Mouse (Mus musculus) lung, postnatal 10 days (tissue): ENCODE results near the gene Bid.
"Not testable (repeated sequence)": the region's sequence is repeated elsewhere in the genome, so short reads cannot be mapped to it uniquely, and the experiment has no call there.

Experiments used
- DNase-seq: peaks from one replicate; pipeline ENCODE4 v3.0.0; 2021

Gene Bid

DNA sequence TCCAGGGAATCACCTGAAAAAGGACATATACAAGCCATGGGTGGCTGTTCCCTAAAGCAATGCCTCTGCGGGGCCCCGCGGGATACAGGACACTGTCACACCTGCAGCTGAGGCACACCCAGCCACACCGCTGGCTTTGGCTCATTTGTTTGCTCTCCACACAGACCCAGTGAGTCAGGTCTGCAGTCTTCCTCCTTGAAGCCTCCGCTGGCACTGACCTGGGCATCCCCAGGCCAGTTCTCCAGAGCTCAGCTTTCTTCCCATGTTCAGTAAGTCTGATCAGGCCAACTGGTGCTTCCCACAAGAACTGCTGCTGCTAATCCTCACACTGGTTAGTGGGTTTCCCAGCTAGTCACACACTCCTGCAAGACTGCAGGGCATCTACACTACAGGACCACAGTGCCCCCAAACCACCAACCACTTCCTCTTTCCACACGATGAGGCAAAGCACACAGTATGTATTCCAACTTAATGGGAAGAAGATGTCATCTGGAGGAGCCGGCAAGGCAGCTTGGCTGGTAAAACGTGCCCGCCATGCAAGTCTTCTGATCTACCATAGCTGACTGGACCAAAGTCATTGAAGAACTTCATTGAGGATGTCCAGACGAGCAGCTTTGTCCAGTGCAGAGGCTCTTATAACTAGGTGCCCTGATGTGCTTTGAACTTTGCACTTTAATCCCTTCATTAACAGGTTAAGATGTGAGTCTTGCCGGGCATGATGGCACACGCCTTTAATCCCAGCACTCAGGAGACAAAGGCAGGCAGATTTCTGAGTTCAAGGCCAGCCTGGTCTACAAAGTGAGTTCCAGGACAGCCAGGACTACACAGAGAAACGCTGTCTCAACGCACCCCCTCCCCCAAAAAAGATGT, 14.6 kb downstream of the Bid start:
- DNase-seq = no peak

DNA sequence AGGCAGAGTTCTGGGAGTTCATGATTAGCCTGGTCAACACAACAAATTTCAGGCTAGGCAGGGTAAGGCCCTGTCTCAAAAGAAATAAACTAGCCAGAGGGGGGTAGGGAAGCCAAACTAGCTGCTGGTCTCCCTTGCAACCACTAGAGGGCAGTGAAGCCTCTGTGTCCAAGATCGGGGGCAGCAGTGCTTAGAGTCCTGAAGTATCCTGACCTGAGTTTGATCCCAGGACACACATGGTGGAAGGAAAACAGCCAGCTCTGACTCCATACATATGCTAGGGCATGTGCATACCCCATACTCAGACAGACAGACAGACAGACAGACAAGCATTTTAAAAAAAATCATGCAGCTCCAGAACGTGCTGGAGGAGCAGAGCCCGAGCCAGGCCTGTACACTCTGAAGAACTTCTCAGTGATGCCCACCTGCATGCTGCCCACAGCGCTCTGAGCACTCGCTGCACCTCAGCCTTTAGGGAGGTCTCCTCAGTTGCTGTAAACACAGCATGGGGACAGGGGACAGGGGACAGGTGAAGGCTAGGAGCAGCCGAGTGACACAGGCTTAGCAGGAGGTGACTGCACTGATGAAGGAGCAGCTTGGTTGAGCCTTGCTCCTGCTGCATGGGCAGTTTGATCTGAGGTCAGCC, 18.3 kb downstream of the Bid start:
- peak; percentile 63 for DNase-seq

DNA sequence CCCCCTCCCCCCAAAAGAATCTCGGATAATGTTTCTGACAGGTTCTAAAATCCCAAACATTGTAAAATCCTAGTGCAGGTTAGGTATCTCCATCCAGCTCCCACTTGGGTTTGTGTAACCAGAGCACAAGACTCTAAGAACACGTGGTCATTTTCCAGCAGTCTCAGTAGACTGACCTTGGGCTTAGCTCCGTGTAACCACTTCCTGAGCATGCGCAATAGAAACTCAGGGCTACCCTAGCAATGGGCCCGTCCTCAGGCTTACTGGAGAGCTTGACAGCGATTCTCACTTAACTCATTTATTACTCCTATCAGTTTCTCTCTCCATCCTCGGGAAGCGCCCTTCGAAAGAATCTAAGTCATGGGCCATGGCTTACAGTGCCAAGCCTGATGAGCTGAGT, 22.1 kb downstream of the Bid start:
- DNase-seq = no peak

DNA sequence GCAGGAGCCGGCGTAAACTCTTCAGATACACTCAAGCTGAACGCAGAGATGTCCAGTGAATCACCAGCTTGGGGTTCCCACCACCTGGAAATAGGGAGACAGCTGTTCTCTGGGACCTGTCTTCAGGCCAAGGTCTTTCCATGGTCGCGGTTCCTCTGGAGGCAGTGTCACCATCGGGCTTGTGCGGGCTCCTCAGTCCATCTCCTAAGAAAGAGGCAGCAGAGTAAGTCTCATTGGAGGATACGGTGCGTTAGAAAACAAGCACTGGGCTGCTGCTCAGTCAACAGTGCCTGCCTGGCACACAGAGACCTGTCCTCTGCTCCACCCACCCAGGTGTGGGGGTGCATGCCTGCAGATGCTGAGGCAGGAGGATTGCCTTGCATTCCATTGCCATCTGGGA, 22.6 kb downstream of the Bid start:
- DNase-seq = no peak

DNA sequence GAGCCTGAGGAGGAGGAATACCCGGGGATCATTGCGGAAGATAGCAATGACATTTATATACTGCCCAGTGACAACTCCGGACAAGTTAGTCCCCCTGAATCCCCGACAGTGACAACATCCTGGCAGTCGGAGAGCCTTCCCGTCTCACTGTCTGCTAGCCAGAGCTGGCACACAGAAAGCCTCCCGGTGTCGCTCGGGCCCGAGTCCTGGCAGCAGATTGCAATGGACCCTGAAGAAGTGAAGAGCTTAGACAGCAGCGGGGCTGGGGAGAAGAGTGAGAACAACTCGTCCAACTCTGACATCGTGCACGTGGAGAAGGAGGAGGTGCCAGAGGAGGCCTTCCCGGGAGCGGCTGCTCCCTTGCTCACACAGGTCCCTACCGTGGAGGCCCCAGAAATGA, 30.0 kb downstream of the Bid start:
- peak; percentile 14 for DNase-seq

DNA sequence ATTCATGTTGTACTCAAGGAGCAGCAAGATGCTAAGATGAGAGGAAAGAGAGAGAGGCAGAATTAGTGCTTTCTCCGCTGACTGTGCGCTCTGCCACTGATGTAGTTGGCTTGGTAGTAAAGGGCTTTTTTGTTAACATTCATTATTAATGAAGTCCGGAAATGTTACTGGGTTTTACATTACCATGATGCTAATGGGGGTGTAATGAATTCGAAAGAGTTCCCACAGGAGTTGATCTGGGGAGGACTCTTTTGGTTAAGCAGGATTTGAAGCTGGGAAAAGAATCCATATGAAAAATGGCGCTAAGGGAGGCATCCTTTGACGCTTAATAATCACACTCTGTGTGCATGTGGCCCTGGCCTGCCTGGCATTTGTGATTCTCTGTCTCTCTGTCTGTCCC, 32.2 kb downstream of the Bid start:
- no peak for DNase-seq

DNA sequence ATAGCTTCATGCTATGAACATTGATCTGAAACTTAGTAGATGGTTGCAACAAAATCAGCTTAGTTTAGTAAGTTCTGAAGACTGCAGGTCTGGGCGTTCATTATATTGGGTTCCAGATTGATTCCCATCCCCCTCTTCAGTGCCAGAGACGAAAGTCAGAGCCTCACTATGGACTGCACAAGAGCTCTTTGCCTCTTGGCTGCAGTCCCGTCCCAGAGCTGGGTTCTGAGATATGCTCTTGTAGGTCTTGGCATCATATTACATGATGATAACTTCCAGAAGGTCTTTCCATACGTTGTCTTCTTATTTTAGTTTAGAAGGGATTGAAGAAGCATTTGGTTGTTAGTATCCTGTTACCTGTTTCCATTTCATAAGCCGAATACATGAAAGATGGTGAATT, 37.6 kb downstream of the Bid start:
- no peak for DNase-seq

DNA sequence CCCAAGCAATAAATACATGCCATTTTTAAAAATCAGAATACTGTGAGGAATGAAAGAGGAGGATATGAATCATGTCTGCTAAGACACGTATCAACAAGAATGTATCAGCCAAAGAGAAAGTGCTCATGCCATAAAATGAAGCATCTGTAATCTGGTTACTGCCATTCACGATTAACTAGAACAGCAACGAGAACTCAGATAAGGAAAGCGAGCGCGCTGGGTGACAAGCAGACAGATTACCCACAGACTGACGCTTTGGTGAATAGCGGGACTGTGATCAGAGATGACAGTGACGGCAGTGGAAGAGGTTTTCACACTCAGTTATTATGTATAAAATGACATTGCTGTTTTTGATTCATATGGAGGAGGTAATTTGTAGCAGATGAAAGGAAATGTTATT, 42.8 kb downstream of the Bid start:
- no peak for DNase-seq

DNA sequence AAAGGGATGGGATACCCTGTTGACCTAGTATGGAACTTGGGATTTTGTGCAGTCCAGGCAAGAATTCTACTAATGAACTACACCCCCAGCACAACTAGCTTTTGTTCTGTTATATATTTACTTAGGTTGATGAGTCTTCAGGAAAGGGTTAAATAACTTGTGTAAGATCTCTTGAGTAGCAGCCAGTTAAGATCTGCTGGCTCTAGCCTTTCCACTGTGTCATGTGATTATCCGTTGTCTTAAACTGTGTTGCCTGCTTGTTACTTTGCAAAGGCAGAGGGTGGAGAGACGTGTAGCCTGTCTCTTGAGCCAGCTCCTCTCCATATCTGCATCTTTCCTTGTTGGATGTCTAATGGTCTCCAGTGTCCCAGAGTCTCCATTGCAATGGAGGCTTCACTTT, 45.4 kb downstream of the Bid start:
- no peak for DNase-seq

DNA sequence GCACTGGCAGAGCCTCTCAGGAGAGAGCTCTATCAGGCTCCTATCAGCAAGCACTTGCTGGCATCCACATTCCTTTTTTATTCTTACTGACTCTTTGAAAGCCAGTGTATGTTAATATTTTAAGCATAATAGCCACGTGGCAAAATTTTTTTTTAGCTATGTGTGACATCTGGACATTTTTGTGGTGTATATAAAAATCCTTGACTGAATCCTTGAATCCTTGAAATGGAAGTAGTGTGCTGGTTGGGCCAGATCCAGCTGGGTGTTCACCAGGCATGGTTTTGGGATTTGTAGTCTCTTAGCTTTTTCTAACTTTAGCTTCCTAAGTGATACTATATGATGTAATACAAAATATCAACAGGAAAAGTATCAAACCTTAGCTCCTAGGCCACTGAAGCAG, 47.8 kb downstream of the Bid start:
- no peak for DNase-seq

DNA sequence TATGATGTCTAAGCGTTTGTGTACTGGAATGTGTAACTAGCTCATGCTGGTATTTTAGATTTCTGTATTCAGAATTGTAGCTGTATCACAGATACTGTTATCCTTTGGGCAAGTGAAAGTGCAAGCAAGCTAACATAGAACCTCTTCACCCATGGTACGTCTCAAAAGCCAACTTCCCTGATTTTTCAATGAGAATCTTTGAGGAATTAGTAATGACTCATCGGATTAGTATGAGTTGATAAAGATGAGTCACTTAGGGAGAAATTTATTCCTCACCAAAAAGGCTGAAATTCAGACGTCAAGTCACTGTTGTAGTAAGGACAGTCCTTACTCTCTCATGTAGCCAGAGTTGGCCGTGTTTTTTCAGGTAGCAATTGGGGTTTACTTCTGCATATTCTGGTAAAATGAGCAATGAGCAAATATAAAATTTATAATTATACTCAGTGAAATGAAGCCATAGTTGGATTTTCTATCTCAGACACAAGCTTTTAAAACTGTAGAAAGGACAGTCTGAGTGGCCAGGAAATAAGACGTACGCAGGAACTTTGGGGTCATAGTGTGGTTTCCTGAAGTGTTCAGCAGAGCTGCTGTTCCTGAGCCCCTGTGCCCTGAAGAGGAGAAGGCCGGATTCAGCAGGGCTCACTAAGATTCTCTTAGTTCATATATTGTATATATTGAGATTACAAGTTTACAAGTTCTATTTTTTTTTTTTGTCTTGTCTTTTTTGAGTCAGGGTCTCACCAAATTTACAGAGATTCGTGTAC, 50.4 kb downstream of the Bid start:
- DNase-seq = no peak

DNA sequence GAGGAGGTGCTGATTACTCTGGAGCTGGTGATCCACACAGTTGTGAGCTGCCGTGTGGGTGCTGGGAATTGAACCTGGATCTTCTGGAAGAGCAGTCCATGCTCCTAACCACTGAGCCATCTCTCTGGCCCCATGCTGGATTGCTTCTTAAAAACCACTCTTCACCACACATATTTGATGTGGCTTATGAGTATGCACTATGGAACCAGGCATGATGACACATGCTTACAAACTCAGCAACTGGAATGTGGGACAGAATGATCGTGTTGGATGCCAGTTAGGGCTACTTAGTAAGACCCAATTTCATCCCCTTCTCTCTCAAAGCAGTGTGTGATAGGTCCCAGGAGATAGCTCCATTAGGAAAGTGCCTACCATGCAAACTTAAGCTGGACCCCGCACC, 56.6 kb downstream of the Bid start:
- DNase-seq = no peak

DNA sequence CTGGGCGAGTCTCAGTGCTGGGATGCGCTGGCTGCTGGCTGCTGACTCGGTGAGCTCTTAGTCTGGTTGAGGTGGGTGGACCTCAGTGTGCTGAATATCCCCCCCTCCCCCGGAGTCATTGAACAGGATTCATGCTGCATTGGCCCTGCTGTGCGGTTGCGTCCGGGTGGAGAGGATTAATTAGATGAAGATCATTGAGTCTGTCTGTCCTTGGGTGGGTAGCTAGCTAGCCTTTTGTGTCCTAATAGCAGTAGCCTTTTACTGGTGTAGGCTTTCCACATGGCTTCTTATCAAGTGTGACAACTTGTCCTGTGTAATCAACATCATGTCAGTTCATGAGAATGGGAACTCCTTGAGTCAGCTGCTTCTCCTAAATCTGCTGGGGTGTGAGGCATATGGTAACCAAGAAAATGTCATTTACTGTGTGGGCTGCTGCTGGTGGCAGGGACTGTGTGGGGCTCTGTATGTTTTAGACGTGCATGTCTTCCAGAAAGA, 58.4 kb downstream of the Bid start:
- no peak for DNase-seq

DNA sequence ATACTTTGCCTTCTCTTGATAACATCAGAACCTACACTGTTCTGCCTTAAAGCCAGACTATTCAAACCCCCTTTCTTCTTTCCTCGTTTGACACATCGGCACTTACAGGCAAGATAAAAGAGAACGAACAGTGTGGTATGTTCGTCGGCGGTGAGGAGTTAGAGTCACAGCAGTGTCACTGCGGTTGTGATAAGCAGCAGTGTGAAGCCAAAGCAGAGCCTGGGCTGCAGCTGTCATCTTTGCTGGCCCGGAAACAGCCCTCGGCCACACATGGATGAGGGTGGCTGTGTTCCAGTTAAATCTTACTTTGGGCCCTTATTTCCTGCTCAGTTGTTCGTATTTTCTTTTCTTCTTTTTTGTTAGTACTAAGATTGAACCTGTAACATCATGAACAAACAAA, 62.2 kb downstream of the Bid start:
- no peak for DNase-seq

DNA sequence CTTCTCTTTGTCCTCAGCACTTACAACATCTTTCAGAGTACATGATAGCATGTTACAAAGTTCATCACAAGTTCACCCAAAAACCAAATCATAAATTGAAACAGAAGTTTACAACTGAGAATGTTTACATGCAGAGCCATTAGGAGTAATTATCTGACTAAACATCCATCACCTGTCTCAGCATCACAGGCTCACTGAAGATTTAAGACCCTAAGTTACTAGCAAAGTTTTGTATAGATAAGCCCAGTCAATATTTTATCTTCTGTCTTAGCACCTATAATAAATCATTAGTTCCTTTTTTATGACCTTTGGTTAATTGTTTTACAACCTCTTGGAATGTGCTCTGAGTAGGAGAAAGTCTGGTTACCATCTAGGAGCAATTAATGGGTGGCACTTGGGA, 65.9 kb downstream of the Bid start:
- not testable (repeated sequence) for DNase-seq
